Mouse (Mus musculus) lung, postnatal 0 days (tissue): ENCODE data around the gene Epha5. TPM values are rescaled to one million over a fixed set of nuclear protein-coding genes. Genes with fewer than 3 reads are reported as not detected.
A peak's percentile ranks its signal among the peaks of the same experiment; 100 is the strongest.

Source experiments
- ATAC-seq: fragments of 200-750 bp; cut with Nextera tagmentation; 2 replicates; pipeline ENCODE4 v1.8.0; 2017; ENCODE audit warnings: moderate library complexity
- DNase-seq: peaks from one replicate; pipeline ENCODE4 v3.0.0-alpha.2; 2016; ENCODE audit warnings: low spot score
- H3K27ac ChIP-seq: fragments of 300-500 bp; sonication (generic); 2 replicates; pipeline ENCODE4 v1.5.1; 2014; ENCODE audit warnings: antibody characterized with exemption, mild to moderate bottlenecking, low read length, mixed read lengths
- H3K27me3 ChIP-seq: fragments of 300-500 bp; sonication (generic); replicated peaks from 2 replicates; pipeline ENCODE4 v1.6.1; 2014; ENCODE audit warnings: low read length, mixed read lengths; ENCODE audit not compliant: insufficient read depth
- H3K36me3 ChIP-seq: fragments of 300-500 bp; sonication (generic); 2 replicates; pipeline ENCODE4 v1.6.1; 2014; ENCODE audit warnings: low read length, mixed read lengths; ENCODE audit not compliant: insufficient read depth
- H3K4me1 ChIP-seq: fragments of 300-500 bp; sonication (generic); 2 replicates; pipeline ENCODE4 v1.6.1; 2014; ENCODE audit warnings: antibody characterized with exemption, low read depth, low read length, mixed read lengths; ENCODE audit not compliant: insufficient read depth
- H3K4me2 ChIP-seq: fragments of 300-500 bp; sonication (generic); replicated peaks from 2 replicates; pipeline ENCODE4 v1.6.1; 2014; ENCODE audit warnings: low read depth, mild to moderate bottlenecking, low read length, moderate library complexity, mixed read lengths
- H3K4me3 ChIP-seq: fragments of 300-500 bp; sonication (generic); 2 replicates; pipeline ENCODE4 v1.5.1; 2014; ENCODE audit warnings: low read depth, low read length
- H3K9ac ChIP-seq: fragments of 300-500 bp; sonication (generic); replicated peaks from 2 replicates; pipeline ENCODE4 v1.6.1; 2014; ENCODE audit warnings: low read depth, mild to moderate bottlenecking
- H3K9me3 ChIP-seq: fragments of 300-500 bp; sonication (generic); 2 replicates; pipeline ENCODE4 v1.6.1; 2016; ENCODE audit warnings: low read length, mixed read lengths
- CTCF ChIP-seq: IDR thresholded peaks from 2 replicates; pipeline ENCODE4 v1.5.1; 2016; ENCODE audit warnings: antibody characterized with exemption, mild to moderate bottlenecking
- EP300 ChIP-seq: IDR thresholded peaks from 2 replicates; pipeline ENCODE4 v1.6.1; 2016; ENCODE audit warnings: antibody characterized with exemption, mild to moderate bottlenecking, control low read depth
- WGBS: fragments of 180-500 bp; shearing (Covaris S2); extraction: QIAGEN DNeasy Blood & Tissue Kit; methylation state at CpG from one replicate; pipeline ENCODE4 v1.1.7; 2014; 5-methylcytosine and 5-hydroxymethylcytosine counted together
- polyA plus RNA-seq: library from polyadenylated mRNA; unstranded; fragments of >200 nt; fragmentation: Nextera tagmentation; extraction: Ambion mirVana; gene quantifications from 2 replicates; pipeline ENCODE4 v1.2.1, GENCODE M21; 2015

Gene Epha5
- polyA plus RNA-seq, 1 experiment from 2014 or later, result 0.84 TPM

GRCm38 (mm10) chr5:84346728-84347499 lies 70.3 kb downstream of the Epha5 start:
- H3K4me3 ChIP-seq, result no peak overlapping the region
- no peak overlapping the region for H3K27ac ChIP-seq
- WGBS, result 72% methylated on average over 2 of the region's 2 CpGs
- no peaks in the 10 kb centered on the region for H3K27me3 ChIP-seq
- no peaks in the 10 kb centered on the region for H3K9me3 ChIP-seq
- no peak overlapping the region for H3K4me2 ChIP-seq
- ATAC-seq, result no peak
- no peaks in the 10 kb centered on the region for H3K36me3 ChIP-seq
- DNase-seq, result no peak
- no peak overlapping the region for H3K9ac ChIP-seq
- no peaks in the 10 kb centered on the region for H3K4me1 ChIP-seq
- TF ChIP-seq EP300 (no peak), CTCF (no peak)

- Histone ChIP-seq H3K27me3 (no peaks in the 10 kb centered on the region), H3K4me3 (no peak overlapping the region), H3K9me3 (no peaks in the 10 kb centered on the region), H3K4me1 (no peaks in the 10 kb centered on the region), H3K9ac (no peak overlapping the region), H3K36me3 (no peaks in the 10 kb centered on the region), H3K4me2 (no peak overlapping the region), H3K27ac (no peak overlapping the region)
- DNase-seq, result peak; percentile 37
- WGBS, result 48% methylated on average over 3 of the region's 3 CpGs
- no peak for TF ChIP-seq CTCF
- TF ChIP-seq EP300, result 0 out of 2 replicates have a peak, but pooled peaks have one; percentile 31
- no peak for ATAC-seq
Measured at GRCm38 (mm10) chr5:84335834-84336465, 81.2 kb downstream of the Epha5 start.

- Histone ChIP-seq H3K27me3 (no peaks in the 10 kb centered on the region), H3K4me1 (no peaks in the 10 kb centered on the region), H3K4me2 (no peak overlapping the region), H3K27ac (no peak overlapping the region), H3K36me3 (no peaks in the 10 kb centered on the region), H3K9me3 (no peaks in the 10 kb centered on the region), H3K9ac (no peak overlapping the region), H3K4me3 (no peak overlapping the region)
- ATAC-seq (no peak), DNase-seq (no peak)
- TF ChIP-seq CTCF (no peak), EP300 (no peak)
- 67% methylated on average over 6 of the region's 6 CpGs for WGBS
Measured at GRCm38 (mm10) chr5:84334481-84334880, 82.7 kb downstream of the Epha5 start.

- Histone ChIP-seq H3K4me2 (no peak overlapping the region), H3K27ac (no peak overlapping the region), H3K4me3 (no peak overlapping the region), H3K4me1 (no peaks in the 10 kb centered on the region), H3K9ac (no peak overlapping the region), H3K9me3 (no peaks in the 10 kb centered on the region), H3K27me3 (no peaks in the 10 kb centered on the region), H3K36me3 (no peaks in the 10 kb centered on the region)
- ATAC-seq, result no peak
- WGBS, result 76% methylated on average over 1 of the region's 1 CpGs
- DNase-seq, result no peak
- TF ChIP-seq CTCF (no peak), EP300 (no peak)
Measured at GRCm38 (mm10) chr5:84331631-84332030, 85.6 kb downstream of the Epha5 start.

GRCm38 (mm10) chr5:84320553-84320952 lies 96.6 kb downstream of the Epha5 start:
- Histone ChIP-seq H3K9me3 (no peaks in the 10 kb centered on the region), H3K9ac (no peak overlapping the region), H3K4me1 (no peaks in the 10 kb centered on the region), H3K4me3 (no peak overlapping the region), H3K27ac (no peak overlapping the region), H3K27me3 (no peaks in the 10 kb centered on the region), H3K4me2 (no peak overlapping the region), H3K36me3 (no peaks in the 10 kb centered on the region)
- TF ChIP-seq CTCF (no peak), EP300 (no peak)
- WGBS, result 56% methylated on average over 1 of the region's 1 CpGs
- DNase-seq (no peak), ATAC-seq (no peak)

DNA sequence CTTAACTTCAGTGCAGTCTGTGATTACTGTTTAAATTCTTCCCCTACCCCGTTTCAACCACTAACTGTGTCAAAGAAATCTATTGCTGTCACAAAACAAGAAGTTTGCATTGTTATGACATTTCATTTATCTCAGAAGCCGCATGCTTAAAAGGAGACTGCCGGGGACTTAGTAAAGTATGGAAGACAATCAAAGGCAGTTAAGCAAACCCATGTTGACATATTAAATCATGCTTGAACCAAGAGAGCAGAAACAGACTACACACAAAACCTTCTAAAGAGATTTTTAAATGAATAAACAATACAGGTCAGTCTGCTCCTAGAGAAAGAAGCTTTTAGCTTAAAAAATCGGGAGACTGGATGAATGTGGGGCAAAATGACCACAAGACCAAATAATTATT lies 97.0 kb downstream of the Epha5 start:
- Histone ChIP-seq H3K4me3 (no peak overlapping the region), H3K4me1 (no peaks in the 10 kb centered on the region), H3K9me3 (no peaks in the 10 kb centered on the region), H3K4me2 (no peak overlapping the region), H3K36me3 (no peaks in the 10 kb centered on the region), H3K27me3 (no peaks in the 10 kb centered on the region), H3K9ac (no peak overlapping the region), H3K27ac (no peak overlapping the region)
- WGBS, result 37% methylated on average over 4 of the region's 4 CpGs
- TF ChIP-seq CTCF (no peak), EP300 (no peak)
- no peak for ATAC-seq
- no peak for DNase-seq
